8 mouse cellular contexts compared by ENCODE assay signal in the genomic region with DNA sequence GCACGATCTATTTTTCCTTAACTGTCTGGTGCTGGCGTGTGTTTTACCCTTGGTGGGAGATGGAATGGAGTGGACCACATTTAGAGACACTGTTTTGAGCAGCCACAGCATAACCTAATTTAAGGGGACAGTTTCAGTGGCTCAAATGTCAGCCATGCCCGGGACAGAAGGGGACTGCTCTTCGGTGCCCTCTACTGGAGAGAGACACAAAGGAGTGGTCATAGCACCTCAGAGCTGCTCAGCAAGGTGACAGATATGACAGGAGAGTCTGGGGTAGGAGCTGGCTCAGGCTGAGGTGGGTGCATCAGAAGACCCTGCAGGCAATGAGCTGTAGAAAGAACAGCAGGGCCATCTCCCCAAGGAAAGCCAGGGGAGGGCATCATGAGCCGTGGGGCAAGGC. TPM values are rescaled to one million over a fixed set of nuclear protein-coding genes. Genes with fewer than 3 reads are reported as not detected.
DNase-seq lines count a peak whose midpoint lies in the region.

No protein-coding gene starts in this region.

- intact Hi-C loops in heart, postnatal 25 days (cut with DNase I), result no loop called here

- DNase-seq in heart, postnatal 4 days, result peak; percentile 46
- no peak for DNase-seq in heart, postnatal 25 days (ENCODE audit: low spot score)
- peak; percentile 44 to 53 for DNase-seq in B cell, adult 2 months
- DNase-seq in R1 (ENCODE audit: low read depth, low spot score), result peak; percentile 43
- DNase-seq in kidney, postnatal 14 days, result peak; percentile 20
- peak; percentile 40 to 71 for DNase-seq in spleen, postnatal 10 days (ENCODE audit: low spot score in 2 of 2)
- no peak for DNase-seq in layer of hippocampus, postnatal 36 days
- no peak for DNase-seq in right cerebral cortex, postnatal 36 days (ENCODE audit: low spot score in 2 of 2)

RNA-seq across cellular contexts. Expression of a gene that starts 15.3 kb away (rescaled TPM):
- 10 to 100 TPM; 18.4 to 21.7 TPM for total RNA-seq in heart, postnatal 4 days (2021)
- 10 to 100 TPM; 17.6 to 19.5 TPM for total RNA-seq in heart, postnatal 25 days (2021)
- 10 to 100 TPM; 18.7 to 19.2 TPM for total RNA-seq in layer of hippocampus, postnatal 36 days (2021)

Comparison
In these comparisons a context has a peak if more than half of its experiments do, and no peak if none do; other contexts are left out.
1. DNase-seq: peak in heart, postnatal 4 days (single experiment), B cell, adult 2 months (2 of 2), R1 (single experiment), kidney, postnatal 14 days (single experiment) and spleen, postnatal 10 days (2 of 2); none in heart, postnatal 25 days (single experiment), layer of hippocampus, postnatal 36 days (0 of 2) and right cerebral cortex, postnatal 36 days (0 of 2).